Mouse (Mus musculus): ENCODE measurements at regions not wholly inside any gene's neighbourhood (a gene's known extent, or its start where the extent isn't known, plus 50 kb on each side); places are given as distances from the start of the nearest gene placed in this dataset.

DNA sequence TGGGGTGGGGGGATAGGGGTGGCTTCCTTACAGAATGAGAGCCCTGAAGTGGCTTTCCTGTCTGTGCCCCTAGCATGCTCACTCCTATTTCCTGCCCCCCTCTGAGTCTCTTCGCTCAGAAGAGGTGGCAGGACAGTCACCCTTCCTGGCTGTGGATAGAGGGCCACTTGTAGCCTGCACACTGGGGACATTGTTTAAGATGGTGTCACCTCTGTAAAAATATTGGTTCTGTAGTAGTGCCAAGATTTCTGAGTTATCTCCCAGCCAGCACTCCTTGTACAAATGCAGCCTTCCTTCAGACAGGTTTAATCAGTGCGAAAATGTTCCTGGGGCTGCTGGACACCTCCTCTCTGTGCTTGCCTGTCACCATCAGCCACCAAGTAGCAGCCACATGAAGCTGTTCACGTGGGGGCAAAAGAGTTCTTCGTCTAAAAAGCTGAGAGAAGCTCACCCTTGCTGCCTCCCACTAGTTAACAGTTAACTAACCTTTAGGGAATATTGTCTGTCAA lies 136.1 kb upstream of the Id2 start:
- no peak for TF ChIP-seq CTCF (IDR thresholded peaks at IDR 0.05; ENCODE audit: control insufficient read depth, insufficient read depth, insufficient read length)
- no peak for TF ChIP-seq MAX (IDR thresholded peaks at IDR 0.05)
- no peak for TF ChIP-seq USF1 (IDR thresholded peaks at IDR 0.05; ENCODE audit: low read depth)
- TF ChIP-seq FOSL1 (IDR thresholded peaks at IDR 0.05; ENCODE audit: insufficient read depth, low read length, poor library complexity, severe bottlenecking), result no peak
- TF ChIP-seq MYOG (IDR thresholded peaks at IDR 0.05; ENCODE audit: control insufficient read depth, extremely low read depth, insufficient read length), result no peak
